Mouse (Mus musculus) ES-CJ7 (cell line): ENCODE measurements around the gene Epha4.

Experiments used
- DNase-seq: peaks from one replicate; pipeline ENCODE4 v3.0.0; 2011; ENCODE audit warnings: low read depth, low spot score

Gene Epha4

GRCm38 (mm10) chr1:77514963-77515650 lies at the start of gene Epha4:
TSS of gene Epha4 (minus strand) at chr1:77515088.
- peak; percentile 96 for DNase-seq

DNA sequence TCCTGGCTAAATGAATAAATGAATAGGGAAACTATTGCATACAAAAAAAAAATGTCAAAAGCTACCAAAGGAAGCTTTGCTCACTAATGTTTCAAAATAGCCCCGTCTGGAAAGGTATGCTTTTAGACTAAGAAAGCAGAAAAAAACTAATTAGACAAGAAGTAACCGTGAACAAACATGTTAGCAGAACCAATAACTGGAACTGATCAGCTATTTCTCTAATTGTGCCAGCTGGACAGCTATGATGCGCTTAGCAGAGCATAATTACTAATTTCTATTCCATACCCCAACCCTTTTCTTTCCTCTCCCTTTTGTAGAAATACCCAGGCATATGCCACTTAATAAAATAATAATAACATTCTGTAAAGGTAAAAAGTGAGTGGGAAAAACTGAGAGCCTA lies 41.3 kb upstream of the Epha4 start:
- DNase-seq = no peak

- DNase-seq = no peak
These were observed 37.0 kb upstream of the Epha4 start for GRCm38 (mm10) chr1:77551927-77552326.

GRCm38 (mm10) chr1:77545722-77546121 lies 30.8 kb upstream of the Epha4 start:
- no peak for DNase-seq

DNA sequence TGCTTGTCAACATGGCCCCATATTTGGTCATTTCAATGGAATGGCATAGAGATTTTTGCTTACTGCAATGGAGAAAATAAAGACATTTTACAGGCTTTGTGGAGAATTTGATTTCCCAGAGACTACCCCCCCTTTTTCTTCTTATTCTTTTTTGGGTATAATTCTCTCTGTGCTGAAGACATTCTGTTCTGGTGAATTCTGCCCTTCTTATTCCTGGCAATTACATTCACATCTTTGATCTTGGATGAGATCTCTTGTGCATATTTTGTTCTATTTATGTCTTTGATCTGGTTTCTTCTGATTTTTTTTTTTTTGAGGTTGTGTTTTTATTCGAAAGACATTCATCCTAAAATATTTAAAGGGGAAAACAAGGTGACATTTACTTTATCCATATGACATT lies 30.1 kb upstream of the Epha4 start:
- DNase-seq = no peak

DNA sequence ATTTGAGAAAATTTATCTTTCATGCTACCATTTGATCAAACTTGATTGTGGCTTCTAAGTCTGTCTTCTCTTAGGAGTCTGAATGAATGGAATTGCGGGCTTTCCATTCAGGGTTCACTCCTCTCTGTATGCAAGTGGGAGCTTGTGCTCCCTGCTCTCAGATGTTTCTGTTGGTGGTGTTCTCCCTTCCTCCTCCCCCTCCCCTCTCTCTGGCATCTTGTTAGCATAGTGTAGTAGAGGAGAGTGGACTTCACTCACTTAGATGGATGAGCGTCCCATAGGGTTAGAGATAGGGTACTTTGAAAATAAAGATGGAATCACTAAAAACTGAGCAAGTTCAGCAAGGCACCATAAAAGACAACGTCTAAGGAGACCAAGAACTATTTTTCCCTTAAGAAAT lies 29.4 kb upstream of the Epha4 start:
- DNase-seq = no peak

GRCm38 (mm10) chr1:77539945-77540344 lies 25.1 kb upstream of the Epha4 start:
- DNase-seq = no peak

- DNase-seq = no peak
These were observed 23.7 kb upstream of the Epha4 start for GRCm38 (mm10) chr1:77538559-77538958.

GRCm38 (mm10) chr1:77535905-77536304 lies 21.0 kb upstream of the Epha4 start:
- DNase-seq = no peak

DNA sequence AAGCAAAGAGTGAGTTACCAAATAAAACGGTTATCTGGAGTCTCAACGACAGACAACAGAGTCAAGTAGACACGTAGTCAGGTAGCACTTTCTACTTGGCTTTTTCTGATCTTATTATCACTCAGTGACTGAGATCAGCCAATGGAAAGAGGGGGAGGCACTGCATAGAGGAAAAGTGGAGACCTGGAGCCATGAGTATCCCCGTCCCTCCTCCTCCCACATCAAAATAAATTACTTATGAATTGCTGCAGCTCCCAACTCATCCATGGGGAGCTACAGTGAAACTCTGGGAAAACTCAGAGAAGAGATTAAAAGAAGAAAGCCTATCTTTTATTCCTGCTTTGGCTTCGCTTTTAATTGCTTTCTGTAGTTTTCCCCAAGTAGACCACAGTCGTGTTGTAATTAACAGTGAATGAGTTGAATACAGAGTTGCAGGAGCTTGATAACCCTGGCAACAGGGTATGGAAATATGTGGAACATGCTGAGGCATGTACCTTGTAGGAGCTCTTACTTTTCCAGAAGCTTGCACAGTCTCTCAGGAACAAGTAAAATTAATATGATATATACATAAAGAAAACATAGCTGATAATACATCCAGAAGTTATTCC lies 17.8 kb upstream of the Epha4 start:
- no peak for DNase-seq

- peak; percentile 28 for DNase-seq
These were observed 17.2 kb upstream of the Epha4 start for GRCm38 (mm10) chr1:77531934-77532575.

DNA sequence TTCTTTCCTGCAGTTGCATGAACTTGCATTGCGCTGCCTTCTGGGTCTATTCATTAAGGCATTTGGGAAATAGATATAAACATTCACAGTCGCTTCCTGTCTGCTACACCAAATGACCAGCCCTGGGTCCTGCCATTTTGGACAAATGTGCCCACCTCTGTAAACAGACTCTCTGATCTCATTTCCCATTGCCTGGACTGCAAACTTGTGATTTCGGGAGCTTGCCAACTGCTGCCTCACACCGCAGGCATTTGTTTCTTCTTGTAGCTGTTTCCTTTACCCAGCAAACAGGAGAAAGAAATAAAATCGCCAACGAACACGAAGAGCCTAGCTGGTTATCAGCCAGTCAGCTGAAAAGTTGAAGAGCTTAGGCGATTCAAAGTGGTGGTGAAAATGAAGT lies 10.2 kb upstream of the Epha4 start:
- DNase-seq = no peak

DNA sequence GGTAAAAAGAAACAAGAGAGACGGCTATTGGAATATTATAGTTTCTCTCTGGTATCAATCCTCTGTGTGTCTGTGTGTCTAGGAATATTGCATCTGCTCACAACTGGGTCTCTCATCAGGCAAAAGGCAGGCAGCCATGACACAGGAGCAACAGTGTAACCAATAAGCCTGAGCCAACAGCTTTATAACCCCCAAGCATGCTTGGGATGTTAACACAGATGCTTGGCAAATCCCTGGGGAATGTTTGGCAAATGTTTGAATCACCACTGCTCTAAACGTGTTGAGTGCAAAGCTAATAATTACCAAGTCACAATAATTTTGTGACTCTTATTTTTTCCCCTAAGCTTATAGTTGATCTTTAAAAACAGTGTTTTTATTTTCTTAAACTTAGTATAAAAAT lies 8.5 kb upstream of the Epha4 start:
- no peak for DNase-seq

- DNase-seq = no peak
These were observed 7.0 kb upstream of the Epha4 start for GRCm38 (mm10) chr1:77521640-77522539.

- peak; percentile 63 for DNase-seq
These were observed 3.8 kb upstream of the Epha4 start for GRCm38 (mm10) chr1:77518715-77519114.

DNA sequence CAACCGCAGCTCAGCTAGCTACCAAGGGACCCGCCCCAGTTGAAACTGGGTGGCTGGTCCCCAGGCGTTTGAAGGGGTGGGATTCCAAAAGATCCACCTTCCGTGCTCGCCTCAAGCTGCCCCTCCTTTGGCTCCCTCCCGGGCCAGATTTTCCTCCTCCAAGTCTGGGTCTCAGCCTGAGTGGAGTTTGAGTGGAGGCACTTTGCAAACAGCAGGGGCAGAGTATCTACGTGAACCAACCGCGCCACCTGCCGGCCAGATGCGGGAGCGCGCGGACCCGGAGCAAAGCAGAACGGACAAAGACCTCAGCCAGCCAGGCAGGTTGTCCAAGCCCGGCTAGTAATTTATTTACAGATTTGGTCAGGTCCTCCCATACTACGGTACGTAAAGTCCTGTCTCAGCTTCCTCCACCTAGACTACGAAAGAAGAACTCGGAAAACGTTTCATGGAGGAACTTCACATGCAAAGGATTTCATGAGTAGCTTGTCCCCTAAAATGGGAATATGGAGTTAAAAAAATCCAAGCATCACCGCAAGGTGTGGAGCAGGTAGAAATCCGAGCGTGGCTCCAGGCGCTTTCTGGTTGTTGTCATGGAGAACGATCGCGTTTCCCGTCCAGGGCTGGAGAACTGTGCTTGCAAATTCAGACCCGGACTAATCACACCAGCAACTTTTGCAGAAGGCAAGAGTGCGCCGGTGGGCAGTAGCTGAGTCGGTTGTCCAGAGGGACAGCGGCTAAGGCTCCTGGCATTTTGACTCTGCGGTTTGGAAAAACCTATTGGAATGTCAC lies 1.5 kb upstream of the Epha4 start:
- DNase-seq = peak; percentile 97

DNA sequence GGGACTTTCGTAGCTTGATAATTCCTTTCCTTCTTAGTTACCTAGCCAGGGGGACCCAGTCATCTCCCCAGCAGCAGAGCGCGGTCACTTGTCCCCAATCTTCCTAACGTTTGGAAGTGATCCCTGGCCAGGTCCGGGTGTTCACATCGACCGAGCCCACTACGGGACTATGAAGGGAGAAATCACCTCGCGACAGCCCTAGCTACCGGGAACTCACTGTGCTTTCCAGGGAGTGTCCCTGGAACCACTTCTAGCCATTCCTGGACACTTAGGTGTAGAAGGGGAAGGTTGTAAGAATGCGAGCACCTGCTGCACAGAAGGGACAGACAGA lies 728 bp upstream of the Epha4 start:
- DNase-seq = peak; percentile 37

DNA sequence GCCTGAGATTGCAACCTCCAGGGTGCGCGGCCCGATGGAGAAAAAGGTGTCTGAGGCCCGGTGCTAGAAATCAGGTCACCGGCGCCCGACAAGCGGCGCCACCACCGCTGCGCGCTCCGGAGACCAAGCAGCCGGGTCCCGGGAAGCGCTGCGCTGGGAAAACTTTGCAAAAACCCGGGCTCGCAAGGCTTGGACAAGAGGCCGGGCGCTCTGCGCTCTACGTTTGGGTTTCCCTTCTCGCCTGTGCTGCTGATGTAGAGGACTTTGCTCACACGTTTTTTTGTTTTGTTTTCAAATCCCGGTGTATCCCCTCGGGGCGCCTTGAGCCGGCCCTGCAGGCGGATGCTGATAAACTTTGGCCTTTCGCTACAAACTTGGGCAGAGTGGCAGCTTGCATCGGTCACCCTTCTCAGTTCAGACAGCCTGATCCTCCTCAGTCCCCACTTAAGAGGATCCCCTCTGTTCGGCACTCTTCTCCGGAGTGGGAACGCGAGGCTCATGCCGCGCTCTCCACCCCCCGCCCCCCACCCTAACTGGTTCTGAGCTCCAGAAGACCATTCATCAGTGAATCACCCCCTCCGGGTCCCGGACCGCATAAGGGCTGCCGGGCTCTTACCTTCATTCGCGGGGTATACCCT lies 444 bp downstream of the Epha4 start:
- DNase-seq = peak; percentile 44

DNA sequence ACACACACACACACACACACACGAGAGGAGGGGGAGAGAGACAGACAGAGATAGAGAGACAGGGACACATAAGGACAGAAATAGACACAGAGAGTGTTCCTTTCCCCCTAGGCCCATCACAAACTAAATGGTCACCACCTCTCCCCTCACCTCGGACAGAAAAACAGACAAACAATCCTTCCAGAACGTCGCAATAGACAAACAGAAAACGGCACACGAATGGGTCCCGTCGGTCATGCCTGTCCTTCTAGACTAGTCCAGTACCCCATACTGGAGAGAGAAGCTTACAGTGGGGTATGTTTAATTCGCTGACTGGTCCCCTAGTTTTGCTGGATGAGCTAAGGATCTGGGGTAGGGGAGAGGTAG lies 946 bp downstream of the Epha4 start:
- DNase-seq = no peak

DNA sequence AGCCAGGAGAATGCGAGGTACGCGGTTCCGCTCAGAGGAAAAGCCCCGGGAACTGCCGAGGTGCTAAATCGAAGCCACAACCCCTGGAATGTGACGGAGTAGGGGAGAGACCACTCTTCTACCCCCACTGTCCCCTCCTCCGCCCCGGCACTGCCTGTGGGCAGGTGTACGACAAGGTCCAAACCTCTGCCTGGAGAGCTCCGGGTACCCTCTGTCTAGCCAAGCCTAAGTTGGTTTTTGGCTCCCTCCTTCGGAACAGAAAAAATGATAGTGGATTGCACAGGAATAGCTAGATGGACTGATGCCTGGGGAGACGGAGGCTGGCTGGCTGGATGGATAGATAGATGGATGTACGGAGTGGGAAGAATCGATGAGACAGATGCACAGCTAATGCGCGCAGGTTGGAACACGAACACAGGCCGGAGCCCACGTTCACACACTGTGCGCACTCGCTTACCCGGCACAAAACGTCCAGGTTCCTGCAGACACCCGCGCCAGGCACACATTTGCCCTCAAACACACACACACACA lies 1.4 kb downstream of the Epha4 start:
- DNase-seq = peak; percentile 53
